Mouse (Mus musculus): Measurements from ENCODE around the gene Olfr1212.

Olfr1212 gene

GRCm38 (mm10) chr2:88953669-88954068 lies at the start of gene Olfr1212:
Olfr1212 (plus strand) TSS chr2:88953969.
- DNase-seq (ENCODE audit: low spot score in 2 of 2): no peak

GRCm38 (mm10) chr2:88915057-88915456 lies 38.7 kb upstream of the Olfr1212 start, which contains the start of gene Olfr1209:
Olfr1209 (minus strand) TSS chr2:88915157.
- no peak for DNase-seq (ENCODE audit: low spot score in 2 of 2)

- no peak for DNase-seq (ENCODE audit: low spot score in 2 of 2)
These were observed 15.8 kb upstream of the Olfr1212 start, which contains the start of gene Olfr1211 for GRCm38 (mm10) chr2:88938011-88938410. Olfr1211 (minus strand) TSS chr2:88938111.

GRCm38 (mm10) chr2:88980181-88980580 lies 26.4 kb downstream of the Olfr1212 start, which contains the start of gene Gm13762:
Gm13762 (minus strand) TSS chr2:88980281.
- DNase-seq (ENCODE audit: low spot score in 2 of 2): no peak

- no peak for DNase-seq (ENCODE audit: low spot score in 2 of 2)
These were observed 38.8 kb downstream of the Olfr1212 start, which contains the start of gene Olfr1214 for GRCm38 (mm10) chr2:88992553-88992952. Olfr1214 (minus strand) TSS chr2:88992653.

GRCm38 (mm10) chr2:89006873-89007272 lies 53.1 kb downstream of the Olfr1212 start, which contains the start of gene Olfr1215:
Olfr1215 (minus strand) TSS chr2:89006973.
- DNase-seq (ENCODE audit: low spot score in 2 of 2): no peak
